Mouse (Mus musculus) midbrain, embryonic 11.5 days (tissue): ENCODE results near the gene Capn8. TPM values are rescaled to one million over a fixed set of nuclear protein-coding genes. Genes with fewer than 3 reads are reported as not detected.

Source experiments
- ATAC-seq: fragments of 200-750 bp; cut with Nextera tagmentation; 2 replicates; pipeline ENCODE4 v1.8.0; 2017; ENCODE audit warnings: moderate TSS enrichment, moderate library complexity; ENCODE audit not compliant: low FRiP score
- DNase-seq: peaks from one replicate; pipeline ENCODE4 v3.0.0; 2015; ENCODE audit warnings: low spot score; ENCODE audit errors: missing footprints
- H3K27ac ChIP-seq: fragments of 300-500 bp; sonication (generic); 2 replicates; pipeline ENCODE4 v1.5.1; 2014; ENCODE audit warnings: low read depth, low read length
- H3K27me3 ChIP-seq: fragments of 300-500 bp; sonication (generic); 2 replicates; pipeline ENCODE4 v1.6.1; 2014; ENCODE audit warnings: mild to moderate bottlenecking, low read length, moderate library complexity, mixed read lengths; ENCODE audit not compliant: control insufficient read depth, insufficient read depth
- H3K36me3 ChIP-seq: fragments of 300-500 bp; sonication (generic); 2 replicates; pipeline ENCODE4 v1.6.1; 2014; ENCODE audit warnings: mild to moderate bottlenecking, low read length, moderate library complexity, mixed read lengths; ENCODE audit not compliant: control insufficient read depth, insufficient read depth
- H3K4me1 ChIP-seq: fragments of 300-500 bp; sonication (generic); 2 replicates; pipeline ENCODE4 v1.6.1; 2014; ENCODE audit warnings: low read length; ENCODE audit not compliant: control insufficient read depth, insufficient read depth
- H3K4me2 ChIP-seq: fragments of 300-500 bp; sonication (generic); 2 replicates; pipeline ENCODE4 v1.6.1; 2014; ENCODE audit warnings: mild to moderate bottlenecking, moderate library complexity
- H3K4me3 ChIP-seq: fragments of 300-500 bp; sonication (generic); 2 replicates; pipeline ENCODE4 v1.5.1; 2014; ENCODE audit warnings: low read depth, low read length
- H3K9ac ChIP-seq: fragments of 300-500 bp; sonication (generic); 2 replicates; pipeline ENCODE4 v1.6.1; 2014; ENCODE audit warnings: low read length
- H3K9me3 ChIP-seq: fragments of 300-500 bp; sonication (generic); 2 replicates; pipeline ENCODE4 v1.6.1; 2016; ENCODE audit warnings: low read length; ENCODE audit not compliant: control insufficient read depth
- WGBS: fragments of 180-500 bp; shearing (Covaris S2); extraction: QIAGEN DNeasy Blood & Tissue Kit; methylation state at CpG from one replicate; pipeline ENCODE4 v1.1.7; 2014; 5-methylcytosine and 5-hydroxymethylcytosine counted together
- polyA plus RNA-seq: library from polyadenylated mRNA; unstranded; fragments of >200 nt; fragmentation: Nextera tagmentation; extraction: Ambion mirVana; gene quantifications from 2 replicates; pipeline ENCODE4 v1.2.1, GENCODE M21; 2014

The Capn8 gene
- polyA plus RNA-seq, 1 experiment from 2014 or later, result not detected

- Histone ChIP-seq H3K4me2 (no peak overlapping the region), H3K36me3 (no peaks in the 10 kb centered on the region), H3K27me3 (no peaks in the 10 kb centered on the region), H3K9me3 (no peaks in the 10 kb centered on the region), H3K4me3 (no peak overlapping the region), H3K27ac (no peak overlapping the region), H3K4me1 (peaks cover 3% of the 10 kb centered on the region; the same call in 1 of the 2 replicates), H3K9ac (no peak overlapping the region)
- DNase-seq (no peak), ATAC-seq (no peak)
- 83% methylated on average over 8 of the region's 8 CpGs for WGBS
These were observed 110.5 kb downstream of the Capn8 start for GRCm38 (mm10) chr1:182675346-182675745.

- WGBS, result 97% methylated on average over 17 of the region's 17 CpGs
- no peaks in the 10 kb centered on the region for H3K27me3 ChIP-seq
- no peak overlapping the region for H3K27ac ChIP-seq
- no peak overlapping the region for H3K9ac ChIP-seq
- no peaks in the 10 kb centered on the region for H3K36me3 ChIP-seq
- no peaks in the 10 kb centered on the region for H3K9me3 ChIP-seq
- DNase-seq (no peak), ATAC-seq (no peak)
- H3K4me1 ChIP-seq, result no peaks in the 10 kb centered on the region
- no peak overlapping the region for H3K4me3 ChIP-seq
- H3K4me2 ChIP-seq, result no peak overlapping the region
These were observed 113.3 kb downstream of the Capn8 start for GRCm38 (mm10) chr1:182678151-182678550.

GRCm38 (mm10) chr1:182679169-182679568 lies 114.4 kb downstream of the Capn8 start:
- no peak for ATAC-seq

GRCm38 (mm10) chr1:182679582-182679981 lies 114.8 kb downstream of the Capn8 start:
- no peak for ATAC-seq
- H3K27me3 ChIP-seq, result no peaks in the 10 kb centered on the region
- DNase-seq, result peak; percentile 23
- 69% methylated on average over 7 of the region's 7 CpGs for WGBS
- no peak overlapping the region for H3K27ac ChIP-seq
- no peaks in the 10 kb centered on the region for H3K4me1 ChIP-seq
- no peaks in the 10 kb centered on the region for H3K36me3 ChIP-seq
- no peak overlapping the region for H3K4me2 ChIP-seq
- no peak overlapping the region for H3K4me3 ChIP-seq
- H3K9me3 ChIP-seq, result no peaks in the 10 kb centered on the region
- H3K9ac ChIP-seq, result no peak overlapping the region

More at GRCm38 (mm10) chr1:182679169-182679568, 114.4 kb downstream of the Capn8 start:
- Histone ChIP-seq H3K9ac (no peak overlapping the region), H3K27me3 (no peaks in the 10 kb centered on the region), H3K4me1 (no peaks in the 10 kb centered on the region), H3K4me3 (no peak overlapping the region), H3K36me3 (no peaks in the 10 kb centered on the region), H3K4me2 (no peak overlapping the region), H3K9me3 (no peaks in the 10 kb centered on the region), H3K27ac (no peak overlapping the region)
- 69% methylated on average over 3 of the region's 3 CpGs for WGBS
- DNase-seq, result no peak

Other genes starting within 250 kb of the Capn8 start
- gene Fbxo28, start 223.4 kb upstream of the Capn8 start, polyA plus RNA-seq, result 29.7 and 32.1 TPM in 2 replicates
- gene Trp53bp2, start 155.8 kb upstream of the Capn8 start, polyA plus RNA-seq, result 33.5 and 34.8 TPM in 2 replicates
- gene Capn2, start 47.4 kb upstream of the Capn8 start, polyA plus RNA-seq, result 76.3 and 77.0 TPM in 2 replicates
- gene Ccdc185, start 184.2 kb downstream of the Capn8 start, polyA plus RNA-seq, result not detected in 2 replicates
- 22.4 and 23.0 TPM in 2 replicates for gene Susd4, start 198.9 kb downstream of the Capn8 start, polyA plus RNA-seq